Mouse (Mus musculus) lung, adult 2 months (tissue): ENCODE results near the gene Adh1.

Experiments
- CTCF ChIP-seq: fragments of 200-500 bp; IDR thresholded peaks from 2 replicates; pipeline ENCODE4 v1.5.1; 2011; ENCODE audit warnings: mild to moderate bottlenecking, low read length, control low read depth; ENCODE audit not compliant: insufficient read depth
- POLR2A ChIP-seq: fragments of 200-500 bp; IDR thresholded peaks from 2 replicates; pipeline ENCODE4 v1.6.1; 2011; ENCODE audit warnings: low read depth, mild to moderate bottlenecking, control low read depth, low read length, borderline replicate concordance; ENCODE audit errors: extremely low read depth

- TF ChIP-seq CTCF (no peak), POLR2A (no peak)
Measured at GRCm38 (mm10) chr3:138224363-138224954, 36.3 kb upstream of the Adh1 start.
